Mouse (Mus musculus): ENCODE data around the gene Mycbpap. TPM values are rescaled to one million over a fixed set of nuclear protein-coding genes. Genes with fewer than 3 reads are reported as not detected.

Mycbpap gene
- polyA plus RNA-seq, 1 experiment from 2014 or later, result 2.1 TPM

- DNase-seq (ENCODE audit: low spot score), result peak; percentile 56
- no peak for ATAC-seq (ENCODE audit: low FRiP score)
These were observed 49.0 kb downstream of the Mycbpap start for GRCm38 (mm10) chr11:94472585-94472915.

GRCm38 (mm10) chr11:94471740-94472584, 49.6 kb downstream of the Mycbpap start:
- DNase-seq (ENCODE audit: low spot score), result peak; percentile 43
- Histone ChIP-seq H3K9ac (ENCODE audit: low read depth, low read length) (peak overlapping the region; percentile 89), H3K4me1 (replicated peaks; ENCODE audit: control insufficient read depth, insufficient read depth, low read length) (peaks cover 22% of the 10 kb centered on the region), H3K27ac (ENCODE audit: low read depth, low read length) (peak overlapping the region; percentile 78; the same call in 1 of the 2 replicates), H3K27me3 (ENCODE audit: control insufficient read depth, insufficient read depth, low read length) (peaks cover 24% of the 10 kb centered on the region), H3K36me3 (ENCODE audit: control insufficient read depth, insufficient read depth, low read length) (no peaks in the 10 kb centered on the region), H3K4me3 (ENCODE audit: low read depth, low read length) (peak overlapping the region; percentile 83), H3K4me2 (replicated peaks; ENCODE audit: low read depth, low read length) (peak overlapping the region; percentile 100), H3K9me3 (ENCODE audit: control insufficient read depth, low read length) (no peaks in the 10 kb centered on the region)
- 3% methylated on average over 16 of the region's 17 CpGs for WGBS
- ATAC-seq (ENCODE audit: low FRiP score), result no peak

More at GRCm38 (mm10) chr11:94472585-94472915, 49.0 kb downstream of the Mycbpap start:
- H3K4me1 ChIP-seq (replicated peaks; ENCODE audit: control insufficient read depth, insufficient read depth, low read length), result peaks cover 22% of the 10 kb centered on the region
- H3K9ac ChIP-seq (ENCODE audit: low read depth, low read length), result peak overlapping the region; percentile 89
- WGBS, result under 1% methylated on average over 15 of the region's 15 CpGs
- H3K27ac ChIP-seq (ENCODE audit: low read depth, low read length), result peak overlapping the region; percentile 78
- H3K9me3 ChIP-seq (ENCODE audit: control insufficient read depth, low read length), result no peaks in the 10 kb centered on the region
- peak overlapping the region; percentile 100 for H3K4me2 ChIP-seq (replicated peaks; ENCODE audit: low read depth, low read length)
- H3K27me3 ChIP-seq (ENCODE audit: control insufficient read depth, insufficient read depth, low read length), result peaks cover 24% of the 10 kb centered on the region
- H3K36me3 ChIP-seq (ENCODE audit: control insufficient read depth, insufficient read depth, low read length), result no peaks in the 10 kb centered on the region
- peak overlapping the region; percentile 83 for H3K4me3 ChIP-seq (ENCODE audit: low read depth, low read length)

- Histone ChIP-seq H3K9ac (ENCODE audit: low read depth, low read length) (no peak overlapping the region), H3K36me3 (ENCODE audit: control insufficient read depth, insufficient read depth, low read length) (no peaks in the 10 kb centered on the region), H3K4me1 (replicated peaks; ENCODE audit: control insufficient read depth, insufficient read depth, low read length) (peaks cover 23% of the 10 kb centered on the region), H3K9me3 (ENCODE audit: control insufficient read depth, low read length) (no peaks in the 10 kb centered on the region), H3K27me3 (ENCODE audit: control insufficient read depth, insufficient read depth, low read length) (peaks cover 13% of the 10 kb centered on the region), H3K4me3 (ENCODE audit: low read depth, low read length) (no peak overlapping the region), H3K27ac (ENCODE audit: low read depth, low read length) (no peak overlapping the region), H3K4me2 (replicated peaks; ENCODE audit: low read depth, low read length) (peak overlapping the region; percentile 14; the same call in 1 of the 2 replicates)
- peak; percentile 33 for DNase-seq (ENCODE audit: low spot score)
- no peak for ATAC-seq (ENCODE audit: low FRiP score)
- WGBS, result 18% methylated on average over 6 of the region's 7 CpGs
These were observed 51.2 kb downstream of the Mycbpap start for GRCm38 (mm10) chr11:94470391-94470790.

- no peaks in the 10 kb centered on the region for H3K9me3 ChIP-seq (ENCODE audit: control insufficient read depth, low read length)
- DNase-seq (ENCODE audit: low spot score) (no peak), ATAC-seq (ENCODE audit: low FRiP score) (peak; percentile 2)
- H3K27me3 ChIP-seq (ENCODE audit: control insufficient read depth, insufficient read depth, low read length), result peaks cover 4% of the 10 kb centered on the region; the same call in 1 of the 2 replicates
- no peaks in the 10 kb centered on the region for H3K36me3 ChIP-seq (ENCODE audit: control insufficient read depth, insufficient read depth, low read length)
- 15% methylated on average over 9 of the region's 9 CpGs for WGBS
- H3K4me1 ChIP-seq (replicated peaks; ENCODE audit: control insufficient read depth, insufficient read depth, low read length), result peaks cover 26% of the 10 kb centered on the region
- H3K4me3 ChIP-seq (ENCODE audit: low read depth, low read length), result no peak overlapping the region
- 0 out of 2 replicates have a peak overlapping the region, but pooled peaks have one; percentile 1 for H3K4me2 ChIP-seq (replicated peaks; ENCODE audit: low read depth, low read length)
- H3K9ac ChIP-seq (ENCODE audit: low read depth, low read length), result no peak overlapping the region
- peak overlapping the region; percentile 71 for H3K27ac ChIP-seq (ENCODE audit: low read depth, low read length)
These were observed 52.1 kb downstream of the Mycbpap start for GRCm38 (mm10) chr11:94469136-94470064.

- H3K9ac ChIP-seq (ENCODE audit: low read depth, low read length), result no peak overlapping the region
- H3K27me3 ChIP-seq (ENCODE audit: control insufficient read depth, insufficient read depth, low read length), result peaks cover 4% of the 10 kb centered on the region; the same call in 1 of the 2 replicates
- H3K36me3 ChIP-seq (ENCODE audit: control insufficient read depth, insufficient read depth, low read length), result no peaks in the 10 kb centered on the region
- H3K9me3 ChIP-seq (ENCODE audit: control insufficient read depth, low read length), result no peaks in the 10 kb centered on the region
- ATAC-seq (ENCODE audit: low FRiP score), result peak; percentile 86
- no peak overlapping the region for H3K4me3 ChIP-seq (ENCODE audit: low read depth, low read length)
- H3K4me1 ChIP-seq (replicated peaks; ENCODE audit: control insufficient read depth, insufficient read depth, low read length), result peaks cover 29% of the 10 kb centered on the region
- DNase-seq (ENCODE audit: low spot score), result peak; percentile 89
- H3K27ac ChIP-seq (ENCODE audit: low read depth, low read length), result peak overlapping the region; percentile 71
- 19% methylated on average over 4 of the region's 4 CpGs for WGBS
- H3K4me2 ChIP-seq (replicated peaks; ENCODE audit: low read depth, low read length), result no peak overlapping the region
These were observed 52.9 kb downstream of the Mycbpap start for GRCm38 (mm10) chr11:94468582-94469064.

GRCm38 (mm10) chr11:94466333-94466855, 55.1 kb downstream of the Mycbpap start:
- ATAC-seq (ENCODE audit: low FRiP score), result no peak
- WGBS, result 93% methylated on average over 17 of the region's 17 CpGs
- H3K9me3 ChIP-seq (ENCODE audit: control insufficient read depth, low read length), result no peaks in the 10 kb centered on the region
- H3K27me3 ChIP-seq (ENCODE audit: control insufficient read depth, insufficient read depth, low read length), result no peaks in the 10 kb centered on the region; the same call in 1 of the 2 replicates
- H3K4me3 ChIP-seq (ENCODE audit: low read depth, low read length), result no peak overlapping the region
- no peak for DNase-seq (ENCODE audit: low spot score)
- peaks cover 25% of the 10 kb centered on the region for H3K4me1 ChIP-seq (replicated peaks; ENCODE audit: control insufficient read depth, insufficient read depth, low read length)
- no peak overlapping the region for H3K4me2 ChIP-seq (replicated peaks; ENCODE audit: low read depth, low read length)
- no peaks in the 10 kb centered on the region for H3K36me3 ChIP-seq (ENCODE audit: control insufficient read depth, insufficient read depth, low read length)
- H3K9ac ChIP-seq (ENCODE audit: low read depth, low read length), result no peak overlapping the region
- no peak overlapping the region for H3K27ac ChIP-seq (ENCODE audit: low read depth, low read length)

- Histone ChIP-seq H3K4me3 (ENCODE audit: low read depth, low read length) (no peak overlapping the region), H3K36me3 (ENCODE audit: control insufficient read depth, insufficient read depth, low read length) (no peaks in the 10 kb centered on the region), H3K4me2 (replicated peaks; ENCODE audit: low read depth, low read length) (no peak overlapping the region), H3K27ac (ENCODE audit: low read depth, low read length) (no peak overlapping the region), H3K27me3 (ENCODE audit: control insufficient read depth, insufficient read depth, low read length) (no peaks in the 10 kb centered on the region; the same call in 1 of the 2 replicates), H3K9ac (ENCODE audit: low read depth, low read length) (no peak overlapping the region), H3K9me3 (ENCODE audit: control insufficient read depth, low read length) (no peaks in the 10 kb centered on the region), H3K4me1 (replicated peaks; ENCODE audit: control insufficient read depth, insufficient read depth, low read length) (peaks cover 14% of the 10 kb centered on the region)
- ATAC-seq (ENCODE audit: low FRiP score), result no peak
- 50% methylated on average over 2 of the region's 2 CpGs for WGBS
- DNase-seq (ENCODE audit: low spot score), result no peak
These were observed 57.4 kb downstream of the Mycbpap start for GRCm38 (mm10) chr11:94464170-94464569.

GRCm38 (mm10) chr11:94461856-94462255, 59.7 kb downstream of the Mycbpap start:
- H3K27ac ChIP-seq (ENCODE audit: low read depth, low read length), result no peak overlapping the region
- 91% methylated on average over 11 of the region's 11 CpGs for WGBS
- no peak overlapping the region for H3K4me3 ChIP-seq (ENCODE audit: low read depth, low read length)
- no peak overlapping the region for H3K4me2 ChIP-seq (replicated peaks; ENCODE audit: low read depth, low read length)
- ATAC-seq (ENCODE audit: low FRiP score) (no peak), DNase-seq (ENCODE audit: low spot score) (no peak)
- H3K9ac ChIP-seq (ENCODE audit: low read depth, low read length), result no peak overlapping the region
- no peaks in the 10 kb centered on the region for H3K9me3 ChIP-seq (ENCODE audit: control insufficient read depth, low read length)
- no peaks in the 10 kb centered on the region; the same call in 1 of the 2 replicates for H3K27me3 ChIP-seq (ENCODE audit: control insufficient read depth, insufficient read depth, low read length)
- H3K4me1 ChIP-seq (replicated peaks; ENCODE audit: control insufficient read depth, insufficient read depth, low read length), result peaks cover 10% of the 10 kb centered on the region; the same call in 1 of the 2 replicates
- no peaks in the 10 kb centered on the region for H3K36me3 ChIP-seq (ENCODE audit: control insufficient read depth, insufficient read depth, low read length)

Measured in hindbrain, embryonic 11.5 days (tissue).